Mouse (Mus musculus): Measurements from ENCODE around the gene Rasal3. TPM values are rescaled to one million over a fixed set of nuclear protein-coding genes. Genes with fewer than 3 reads are reported as not detected.

Gene Rasal3
- polyA plus RNA-seq, 1 experiment from 2014 or later: 0.50 TPM

GRCm38 (mm10) chr17:32364331-32364730, 39.1 kb downstream of the Rasal3 start:
- Histone ChIP-seq H3K36me3 (ENCODE audit: control insufficient read depth, insufficient read depth, low read length) (peaks cover 45% of the 10 kb centered on the region), H3K9ac (replicated peaks; ENCODE audit: low read length) (peak overlapping the region; percentile 99), H3K27ac (replicated peaks; ENCODE audit: low read depth, low read length) (peak overlapping the region; percentile 86), H3K4me1 (ENCODE audit: control insufficient read depth, insufficient read depth, low read length) (peaks cover 14% of the 10 kb centered on the region), H3K27me3 (ENCODE audit: control insufficient read depth, insufficient read depth, low read length) (no peaks in the 10 kb centered on the region), H3K4me2 (ENCODE audit: low read length) (peak overlapping the region; percentile 87), H3K9me3 (ENCODE audit: control insufficient read depth, low read length) (no peaks in the 10 kb centered on the region), H3K4me3 (replicated peaks; ENCODE audit: low read depth, low read length) (peak overlapping the region; percentile 92)
- under 1% methylated on average over 46 of the region's 47 CpGs for WGBS
- ATAC-seq (ENCODE audit: low FRiP score, low TSS enrichment) (peak; percentile 94), DNase-seq (peak; percentile 98)

GRCm38 (mm10) chr17:32363821-32364301, 39.5 kb downstream of the Rasal3 start:
- Histone ChIP-seq H3K36me3 (ENCODE audit: control insufficient read depth, insufficient read depth, low read length) (peaks cover 50% of the 10 kb centered on the region), H3K9me3 (ENCODE audit: control insufficient read depth, low read length) (no peaks in the 10 kb centered on the region), H3K4me2 (ENCODE audit: low read length) (peak overlapping the region; percentile 87), H3K9ac (replicated peaks; ENCODE audit: low read length) (peak overlapping the region; percentile 99), H3K4me3 (replicated peaks; ENCODE audit: low read depth, low read length) (peak overlapping the region; percentile 92), H3K27me3 (ENCODE audit: control insufficient read depth, insufficient read depth, low read length) (no peaks in the 10 kb centered on the region), H3K4me1 (ENCODE audit: control insufficient read depth, insufficient read depth, low read length) (peaks cover 14% of the 10 kb centered on the region), H3K27ac (replicated peaks; ENCODE audit: low read depth, low read length) (peak overlapping the region; percentile 86)
- peak; percentile 61 for ATAC-seq (ENCODE audit: low FRiP score, low TSS enrichment)
- DNase-seq: peak; percentile 41
- WGBS: 0% methylated on average over 44 of the region's 50 CpGs

- H3K9ac ChIP-seq (replicated peaks; ENCODE audit: low read length): no peak overlapping the region
- DNase-seq: no peak
- no peak overlapping the region for H3K27ac ChIP-seq (replicated peaks; ENCODE audit: low read depth, low read length)
- no peaks in the 10 kb centered on the region for H3K9me3 ChIP-seq (ENCODE audit: control insufficient read depth, low read length)
- no peak for ATAC-seq (ENCODE audit: low FRiP score, low TSS enrichment)
- H3K4me1 ChIP-seq (ENCODE audit: control insufficient read depth, insufficient read depth, low read length): peaks cover 14% of the 10 kb centered on the region
- peaks cover 59% of the 10 kb centered on the region for H3K36me3 ChIP-seq (ENCODE audit: control insufficient read depth, insufficient read depth, low read length)
- H3K4me2 ChIP-seq (ENCODE audit: low read length): peak overlapping the region; percentile 87
- no peaks in the 10 kb centered on the region for H3K27me3 ChIP-seq (ENCODE audit: control insufficient read depth, insufficient read depth, low read length)
- peak overlapping the region; percentile 92 for H3K4me3 ChIP-seq (replicated peaks; ENCODE audit: low read depth, low read length)
- WGBS: 81% methylated on average over 4 of the region's 4 CpGs
Observed at GRCm38 (mm10) chr17:32362686-32363085, 40.7 kb downstream of the Rasal3 start.

GRCm38 (mm10) chr17:32359928-32360327, 43.5 kb downstream of the Rasal3 start:
- Histone ChIP-seq H3K9ac (replicated peaks; ENCODE audit: low read length) (no peak overlapping the region), H3K27ac (replicated peaks; ENCODE audit: low read depth, low read length) (no peak overlapping the region), H3K36me3 (ENCODE audit: control insufficient read depth, insufficient read depth, low read length) (peaks cover 77% of the 10 kb centered on the region), H3K9me3 (ENCODE audit: control insufficient read depth, low read length) (no peaks in the 10 kb centered on the region), H3K4me3 (replicated peaks; ENCODE audit: low read depth, low read length) (no peak overlapping the region), H3K27me3 (ENCODE audit: control insufficient read depth, insufficient read depth, low read length) (no peaks in the 10 kb centered on the region), H3K4me2 (ENCODE audit: low read length) (no peak overlapping the region), H3K4me1 (ENCODE audit: control insufficient read depth, insufficient read depth, low read length) (peaks cover 13% of the 10 kb centered on the region)
- no peak for ATAC-seq (ENCODE audit: low FRiP score, low TSS enrichment)
- WGBS: 85% methylated on average over 18 of the region's 18 CpGs
- DNase-seq: no peak

- Histone ChIP-seq H3K4me1 (ENCODE audit: control insufficient read depth, insufficient read depth, low read length) (peaks cover 10% of the 10 kb centered on the region), H3K27me3 (ENCODE audit: control insufficient read depth, insufficient read depth, low read length) (no peaks in the 10 kb centered on the region), H3K4me2 (ENCODE audit: low read length) (no peak overlapping the region), H3K9me3 (ENCODE audit: control insufficient read depth, low read length) (no peaks in the 10 kb centered on the region), H3K36me3 (ENCODE audit: control insufficient read depth, insufficient read depth, low read length) (peaks cover 87% of the 10 kb centered on the region), H3K9ac (replicated peaks; ENCODE audit: low read length) (no peak overlapping the region), H3K27ac (replicated peaks; ENCODE audit: low read depth, low read length) (no peak overlapping the region), H3K4me3 (replicated peaks; ENCODE audit: low read depth, low read length) (no peak overlapping the region)
- DNase-seq (no peak), ATAC-seq (ENCODE audit: low FRiP score, low TSS enrichment) (no peak)
- WGBS: 98% methylated on average over 6 of the region's 6 CpGs
Observed at GRCm38 (mm10) chr17:32358943-32359340, 44.4 kb downstream of the Rasal3 start.

- WGBS: 95% methylated on average over 7 of the region's 7 CpGs
- peaks cover 9% of the 10 kb centered on the region for H3K4me1 ChIP-seq (ENCODE audit: control insufficient read depth, insufficient read depth, low read length)
- no peaks in the 10 kb centered on the region for H3K9me3 ChIP-seq (ENCODE audit: control insufficient read depth, low read length)
- H3K9ac ChIP-seq (replicated peaks; ENCODE audit: low read length): no peak overlapping the region
- ATAC-seq (ENCODE audit: low FRiP score, low TSS enrichment): no peak
- H3K4me3 ChIP-seq (replicated peaks; ENCODE audit: low read depth, low read length): no peak overlapping the region
- no peak overlapping the region for H3K4me2 ChIP-seq (ENCODE audit: low read length)
- no peak overlapping the region for H3K27ac ChIP-seq (replicated peaks; ENCODE audit: low read depth, low read length)
- peaks cover 87% of the 10 kb centered on the region for H3K36me3 ChIP-seq (ENCODE audit: control insufficient read depth, insufficient read depth, low read length)
- H3K27me3 ChIP-seq (ENCODE audit: control insufficient read depth, insufficient read depth, low read length): no peaks in the 10 kb centered on the region
- no peak for DNase-seq
Observed at GRCm38 (mm10) chr17:32358192-32358942, 45.0 kb downstream of the Rasal3 start.

- 78% methylated on average over 24 of the region's 24 CpGs for WGBS
- Histone ChIP-seq H3K9me3 (ENCODE audit: control insufficient read depth, low read length) (no peaks in the 10 kb centered on the region), H3K4me2 (ENCODE audit: low read length) (no peak overlapping the region), H3K9ac (replicated peaks; ENCODE audit: low read length) (no peak overlapping the region), H3K4me1 (ENCODE audit: control insufficient read depth, insufficient read depth, low read length) (no peaks in the 10 kb centered on the region), H3K27me3 (ENCODE audit: control insufficient read depth, insufficient read depth, low read length) (no peaks in the 10 kb centered on the region), H3K27ac (replicated peaks; ENCODE audit: low read depth, low read length) (no peak overlapping the region), H3K4me3 (replicated peaks; ENCODE audit: low read depth, low read length) (no peak overlapping the region), H3K36me3 (ENCODE audit: control insufficient read depth, insufficient read depth, low read length) (peaks cover 80% of the 10 kb centered on the region)
- DNase-seq (no peak), ATAC-seq (ENCODE audit: low FRiP score, low TSS enrichment) (no peak)
Observed at GRCm38 (mm10) chr17:32356766-32357760, 46.3 kb downstream of the Rasal3 start.

- Histone ChIP-seq H3K9ac (replicated peaks; ENCODE audit: low read length) (no peak overlapping the region), H3K4me1 (ENCODE audit: control insufficient read depth, insufficient read depth, low read length) (no peaks in the 10 kb centered on the region), H3K4me2 (ENCODE audit: low read length) (no peak overlapping the region), H3K4me3 (replicated peaks; ENCODE audit: low read depth, low read length) (no peak overlapping the region), H3K27me3 (ENCODE audit: control insufficient read depth, insufficient read depth, low read length) (no peaks in the 10 kb centered on the region), H3K36me3 (ENCODE audit: control insufficient read depth, insufficient read depth, low read length) (peaks cover 73% of the 10 kb centered on the region), H3K9me3 (ENCODE audit: control insufficient read depth, low read length) (no peaks in the 10 kb centered on the region), H3K27ac (replicated peaks; ENCODE audit: low read depth, low read length) (no peak overlapping the region)
- ATAC-seq (ENCODE audit: low FRiP score, low TSS enrichment): no peak
- WGBS: 86% methylated on average over 9 of the region's 9 CpGs
- no peak for DNase-seq
Observed at GRCm38 (mm10) chr17:32356281-32356680, 47.1 kb downstream of the Rasal3 start.

All from midbrain, embryonic 14.5 days (tissue).